Mouse (Mus musculus) thymus, adult 2 months (tissue): Measurements from ENCODE around the gene Ripor3. TPM values are rescaled to one million over a fixed set of nuclear protein-coding genes. Genes with fewer than 3 reads are reported as not detected.

Source experiments
- DNase-seq: peaks from one replicate; pipeline ENCODE4 v3.0.0; 2021
- H3K27ac ChIP-seq: fragments of 200-500 bp; 2 replicates; pipeline ENCODE4 v1.5.1; 2012; ENCODE audit warnings: low read length, control low read depth; ENCODE audit not compliant: control insufficient read depth, insufficient read depth
- H3K27me3 ChIP-seq: fragments of 200-500 bp; 2 replicates; pipeline ENCODE4 v1.6.1; 2012; ENCODE audit warnings: mild to moderate bottlenecking, low read length, moderate library complexity, mixed read lengths; ENCODE audit not compliant: control insufficient read depth, insufficient read depth
- H3K36me3 ChIP-seq: fragments of 200-500 bp; 2 replicates; pipeline ENCODE4 v1.6.1; 2012; ENCODE audit warnings: mild to moderate bottlenecking, low read length, moderate library complexity; ENCODE audit not compliant: control insufficient read depth, insufficient read depth
- H3K4me1 ChIP-seq: fragments of 200-500 bp; replicated peaks from 2 replicates; pipeline ENCODE4 v1.6.1; 2012; ENCODE audit warnings: low read length; ENCODE audit not compliant: control insufficient read depth, insufficient read depth
- H3K4me3 ChIP-seq: fragments of 200-500 bp; 2 replicates; pipeline ENCODE4 v1.5.1; 2012; ENCODE audit warnings: mild to moderate bottlenecking, low read length, control low read depth, moderate library complexity; ENCODE audit not compliant: control insufficient read depth, insufficient read depth
- CTCF ChIP-seq: fragments of 200-500 bp; IDR thresholded peaks from 2 replicates; pipeline ENCODE4 v1.5.1; 2012; ENCODE audit warnings: mild to moderate bottlenecking, control low read depth, low read length, moderate library complexity, borderline replicate concordance; ENCODE audit not compliant: control insufficient read depth, poor library complexity, insufficient read depth; ENCODE audit errors: extremely low read depth
- POLR2A ChIP-seq: fragments of 200-500 bp; IDR thresholded peaks from 2 replicates; pipeline ENCODE4 v1.6.1; 2012; ENCODE audit warnings: mild to moderate bottlenecking, low read length, control low read depth, moderate library complexity; ENCODE audit not compliant: control insufficient read depth, poor library complexity, insufficient read depth; ENCODE audit errors: extremely low read depth
- WGBS: fragments of 180-500 bp; shearing (Covaris S2); methylation state at CpG from one replicate; pipeline ENCODE4 v1.1.7; 2018; 5-methylcytosine and 5-hydroxymethylcytosine counted together
- polyA plus RNA-seq: library from polyadenylated mRNA; depleted of rRNA; stranded (reverse); fragments of >200 nt; gene quantifications from 2 replicates; pipeline ENCODE4 v1.2.3, GENCODE M21; 2012

Ripor3 gene
- polyA plus RNA-seq, 1 experiment: 1.5 TPM

- H3K4me3 ChIP-seq: no peak overlapping the region
- no peak for TF ChIP-seq CTCF
- no peak for TF ChIP-seq POLR2A
- no peaks in the 10 kb centered on the region for H3K27me3 ChIP-seq
- peaks cover 68% of the 10 kb centered on the region for H3K4me1 ChIP-seq
- no peaks in the 10 kb centered on the region for H3K36me3 ChIP-seq
- WGBS: 47% methylated on average over 11 of the region's 11 CpGs
- no peak overlapping the region for H3K27ac ChIP-seq
- no peak for DNase-seq
These were observed 69.8 kb downstream of the Ripor3 start for GRCm38 (mm10) chr2:167940636-167941035.

- no peaks in the 10 kb centered on the region for H3K36me3 ChIP-seq
- DNase-seq: no peak
- no peak for TF ChIP-seq CTCF
- no peak for TF ChIP-seq POLR2A
- no peaks in the 10 kb centered on the region for H3K27me3 ChIP-seq
- peaks cover 59% of the 10 kb centered on the region for H3K4me1 ChIP-seq
- H3K27ac ChIP-seq: no peak overlapping the region
- H3K4me3 ChIP-seq: no peak overlapping the region
- 79% methylated on average over 11 of the region's 11 CpGs for WGBS
These were observed 70.6 kb downstream of the Ripor3 start for GRCm38 (mm10) chr2:167939632-167940399.

- Histone ChIP-seq H3K27me3 (no peaks in the 10 kb centered on the region), H3K4me3 (no peak overlapping the region), H3K36me3 (no peaks in the 10 kb centered on the region), H3K4me1 (peaks cover 54% of the 10 kb centered on the region), H3K27ac (no peak overlapping the region)
- no peak for DNase-seq
- WGBS: 67% methylated on average over 4 of the region's 4 CpGs
- TF ChIP-seq CTCF: no peak
- no peak for TF ChIP-seq POLR2A
These were observed 71.2 kb downstream of the Ripor3 start for GRCm38 (mm10) chr2:167939204-167939603.

- 10% methylated on average over 3 of the region's 3 CpGs for WGBS
- no peak for TF ChIP-seq CTCF
- no peak for TF ChIP-seq POLR2A
- peaks cover 53% of the 10 kb centered on the region for H3K4me1 ChIP-seq
These were observed 71.6 kb downstream of the Ripor3 start for GRCm38 (mm10) chr2:167938786-167939185.

GRCm38 (mm10) chr2:167935956-167936355, 74.5 kb downstream of the Ripor3 start:
- no peak overlapping the region for H3K4me3 ChIP-seq
- no peak for TF ChIP-seq POLR2A
- no peak for TF ChIP-seq CTCF
- H3K27me3 ChIP-seq: no peaks in the 10 kb centered on the region
- H3K4me1 ChIP-seq: peaks cover 40% of the 10 kb centered on the region
- no peak overlapping the region for H3K27ac ChIP-seq
- 95% methylated on average over 3 of the region's 3 CpGs for WGBS
- no peak for DNase-seq
- no peaks in the 10 kb centered on the region for H3K36me3 ChIP-seq

More at GRCm38 (mm10) chr2:167938786-167939185, 71.6 kb downstream of the Ripor3 start:
- Histone ChIP-seq H3K27me3 (no peaks in the 10 kb centered on the region), H3K27ac (no peak overlapping the region), H3K36me3 (no peaks in the 10 kb centered on the region), H3K4me3 (no peak overlapping the region)
- DNase-seq: no peak

GRCm38 (mm10) chr2:167933397-167933796, 77.0 kb downstream of the Ripor3 start:
- Histone ChIP-seq H3K27ac (no peak overlapping the region), H3K4me1 (peaks cover 19% of the 10 kb centered on the region), H3K4me3 (no peak overlapping the region; the same call in 1 of the 2 replicates), H3K27me3 (no peaks in the 10 kb centered on the region), H3K36me3 (no peaks in the 10 kb centered on the region)
- 29% methylated on average over 7 of the region's 7 CpGs for WGBS
- no peak for DNase-seq
- TF ChIP-seq CTCF (no peak), POLR2A (no peak)

GRCm38 (mm10) chr2:167932727-167933231, 77.6 kb downstream of the Ripor3 start:
- WGBS: 1% methylated on average over 18 of the region's 18 CpGs
- H3K27me3 ChIP-seq: no peaks in the 10 kb centered on the region

More at GRCm38 (mm10) chr2:167932727-167933231, 77.6 kb downstream of the Ripor3 start:
- Histone ChIP-seq H3K4me3 (peak overlapping the region; percentile 79), H3K36me3 (no peaks in the 10 kb centered on the region), H3K4me1 (peaks cover 18% of the 10 kb centered on the region), H3K27ac (peak overlapping the region; percentile 27; the same call in 1 of the 2 replicates)
- peak; percentile 46 for DNase-seq
- TF ChIP-seq POLR2A (no peak), CTCF (no peak)
